Mouse (Mus musculus): Measurements from ENCODE around the gene Perm1. TPM values are rescaled to one million over a fixed set of nuclear protein-coding genes. Genes with fewer than 3 reads are reported as not detected.

The Perm1 gene
- polyA plus RNA-seq, 1 experiment from 2014 or later = 2.1 TPM

GRCm38 (mm10) chr4:156228393-156229024 lies 12.8 kb downstream of the Perm1 start:
- no peaks in the 10 kb centered on the region for H3K27me3 ChIP-seq
- H3K27ac ChIP-seq (replicated peaks) = no peak overlapping the region
- H3K4me3 ChIP-seq = no peak overlapping the region
- peaks cover 13% of the 10 kb centered on the region for H3K4me1 ChIP-seq
- no peak overlapping the region for H3K4me2 ChIP-seq (replicated peaks)
- WGBS = 17% methylated on average over 12 of the region's 12 CpGs
- peaks cover 44% of the 10 kb centered on the region for H3K36me3 ChIP-seq
- no peak overlapping the region for H3K9ac ChIP-seq (replicated peaks)
- no peaks in the 10 kb centered on the region for H3K9me3 ChIP-seq
- ATAC-seq (ENCODE audit: low FRiP score, low read depth) = peak; percentile 35; the same call in 1 of the 2 replicates

GRCm38 (mm10) chr4:156234021-156234501 lies 18.4 kb downstream of the Perm1 start:
- H3K4me3 ChIP-seq = peak overlapping the region; percentile 96
- peaks cover 62% of the 10 kb centered on the region for H3K36me3 ChIP-seq

GRCm38 (mm10) chr4:156234701-156235213 lies 19.1 kb downstream of the Perm1 start, which contains the start of gene Plekhn1:
Gene Plekhn1 (minus strand): TSS chr4:156234857.
- Histone ChIP-seq H3K4me3 (peak within 1 kb of the TSS; percentile 96), H3K9me3 (no peaks in the 10 kb centered on the region), H3K4me1 (peaks cover 21% of the 10 kb centered on the region), H3K36me3 (peaks cover 62% of the 10 kb centered on the region), H3K27me3 (no peaks in the 10 kb centered on the region), H3K9ac (replicated peaks) (peak within 1 kb of the TSS; percentile 79), H3K4me2 (replicated peaks) (peak within 1 kb of the TSS; percentile 95), H3K27ac (replicated peaks) (peak within 1 kb of the TSS; percentile 90)
- WGBS = under 1% methylated on average over 44 of the region's 48 CpGs
- ATAC-seq (ENCODE audit: low FRiP score, low read depth) = peak; percentile 61

More at GRCm38 (mm10) chr4:156234021-156234501, 18.4 kb downstream of the Perm1 start:
- WGBS = 3% methylated on average over 17 of the region's 17 CpGs
- H3K4me1 ChIP-seq = peaks cover 21% of the 10 kb centered on the region
- no peaks in the 10 kb centered on the region for H3K27me3 ChIP-seq
- peak overlapping the region; percentile 89 for H3K27ac ChIP-seq (replicated peaks)
- H3K4me2 ChIP-seq (replicated peaks) = peak overlapping the region; percentile 95
- peak overlapping the region; percentile 77 for H3K9ac ChIP-seq (replicated peaks)
- no peak for ATAC-seq (ENCODE audit: low FRiP score, low read depth)
- no peaks in the 10 kb centered on the region for H3K9me3 ChIP-seq

GRCm38 (mm10) chr4:156235360-156235770 lies 19.7 kb downstream of the Perm1 start:
- peaks cover 62% of the 10 kb centered on the region for H3K36me3 ChIP-seq

GRCm38 (mm10) chr4:156235808-156236533 lies 20.3 kb downstream of the Perm1 start, which contains the start of gene Noc2l:
Gene Noc2l (plus strand): TSS chr4:156236010.
- H3K27ac ChIP-seq (replicated peaks) = peak within 1 kb of the TSS; percentile 90
- H3K4me1 ChIP-seq = peaks cover 21% of the 10 kb centered on the region
- peak; percentile 87 for ATAC-seq (ENCODE audit: low FRiP score, low read depth)
- H3K4me3 ChIP-seq = peak within 1 kb of the TSS; percentile 96
- H3K27me3 ChIP-seq = no peaks in the 10 kb centered on the region
- peaks cover 62% of the 10 kb centered on the region for H3K36me3 ChIP-seq
- WGBS = under 1% methylated on average over 90 of the region's 90 CpGs
- H3K4me2 ChIP-seq (replicated peaks) = peak within 1 kb of the TSS; percentile 95
- peak within 1 kb of the TSS; percentile 79 for H3K9ac ChIP-seq (replicated peaks)
- no peaks in the 10 kb centered on the region for H3K9me3 ChIP-seq

More at GRCm38 (mm10) chr4:156235360-156235770, 19.7 kb downstream of the Perm1 start:
- ATAC-seq (ENCODE audit: low FRiP score, low read depth) = peak; percentile 28
- Histone ChIP-seq H3K4me2 (replicated peaks) (peak overlapping the region; percentile 95), H3K4me3 (peak overlapping the region; percentile 96), H3K9ac (replicated peaks) (peak overlapping the region; percentile 79), H3K27me3 (no peaks in the 10 kb centered on the region), H3K4me1 (peaks cover 21% of the 10 kb centered on the region), H3K9me3 (no peaks in the 10 kb centered on the region), H3K27ac (replicated peaks) (peak overlapping the region; percentile 90)
- WGBS = 1% methylated on average over 15 of the region's 15 CpGs

- Histone ChIP-seq H3K9me3 (no peaks in the 10 kb centered on the region), H3K4me3 (peak overlapping the region; percentile 96), H3K4me1 (peaks cover 21% of the 10 kb centered on the region), H3K36me3 (peaks cover 62% of the 10 kb centered on the region), H3K9ac (replicated peaks) (peak overlapping the region; percentile 39; the same call in 1 of the 2 replicates), H3K4me2 (replicated peaks) (peak overlapping the region; percentile 95), H3K27ac (replicated peaks) (0 out of 2 replicates have a peak overlapping the region, but pooled peaks have one; percentile 10), H3K27me3 (no peaks in the 10 kb centered on the region)
- WGBS = 24% methylated on average over 58 of the region's 60 CpGs
- no peak for ATAC-seq (ENCODE audit: low FRiP score, low read depth)
Observed at GRCm38 (mm10) chr4:156236651-156237447, 21.2 kb downstream of the Perm1 start.

- Histone ChIP-seq H3K4me3 (no peak overlapping the region), H3K9me3 (no peaks in the 10 kb centered on the region), H3K4me2 (replicated peaks) (no peak overlapping the region), H3K36me3 (peaks cover 51% of the 10 kb centered on the region), H3K27me3 (peaks cover 18% of the 10 kb centered on the region), H3K4me1 (peaks cover 4% of the 10 kb centered on the region; the same call in 1 of the 2 replicates), H3K9ac (replicated peaks) (no peak overlapping the region), H3K27ac (replicated peaks) (peak overlapping the region; percentile 47; the same call in 1 of the 2 replicates)
- WGBS = 71% methylated on average over 11 of the region's 11 CpGs
- ATAC-seq (ENCODE audit: low FRiP score, low read depth) = peak; percentile 31; the same call in 1 of the 2 replicates
Observed at GRCm38 (mm10) chr4:156249567-156249966, 33.9 kb downstream of the Perm1 start.

GRCm38 (mm10) chr4:156251081-156251480 lies 35.4 kb downstream of the Perm1 start:
- H3K9me3 ChIP-seq = no peaks in the 10 kb centered on the region
- no peak overlapping the region for H3K4me3 ChIP-seq
- peak overlapping the region; percentile 67 for H3K27ac ChIP-seq (replicated peaks)
- H3K36me3 ChIP-seq = peaks cover 36% of the 10 kb centered on the region
- H3K4me2 ChIP-seq (replicated peaks) = no peak overlapping the region
- H3K27me3 ChIP-seq = peaks cover 30% of the 10 kb centered on the region
- 63% methylated on average over 8 of the region's 8 CpGs for WGBS
- no peak overlapping the region for H3K9ac ChIP-seq (replicated peaks)
- H3K4me1 ChIP-seq = peaks cover 14% of the 10 kb centered on the region; the same call in 1 of the 2 replicates
- ATAC-seq (ENCODE audit: low FRiP score, low read depth) = no peak

- no peaks in the 10 kb centered on the region for H3K9me3 ChIP-seq
- H3K4me2 ChIP-seq (replicated peaks) = no peak overlapping the region
- no peak overlapping the region for H3K4me3 ChIP-seq
- no peak for ATAC-seq (ENCODE audit: low FRiP score, low read depth)
- H3K27me3 ChIP-seq = peaks cover 30% of the 10 kb centered on the region
- H3K27ac ChIP-seq (replicated peaks) = peak overlapping the region; percentile 66
- H3K9ac ChIP-seq (replicated peaks) = no peak overlapping the region
- H3K4me1 ChIP-seq = peaks cover 14% of the 10 kb centered on the region; the same call in 1 of the 2 replicates
- peaks cover 25% of the 10 kb centered on the region for H3K36me3 ChIP-seq
- WGBS = 36% methylated on average over 7 of the region's 7 CpGs
Observed at GRCm38 (mm10) chr4:156252140-156252539, 36.5 kb downstream of the Perm1 start.

GRCm38 (mm10) chr4:156252619-156253018 lies 37.0 kb downstream of the Perm1 start:
- Histone ChIP-seq H3K27me3 (peaks cover 30% of the 10 kb centered on the region), H3K27ac (replicated peaks) (peak overlapping the region; percentile 66), H3K9me3 (no peaks in the 10 kb centered on the region), H3K4me3 (no peak overlapping the region), H3K4me1 (peaks cover 14% of the 10 kb centered on the region; the same call in 1 of the 2 replicates), H3K9ac (replicated peaks) (no peak overlapping the region), H3K36me3 (peaks cover 21% of the 10 kb centered on the region), H3K4me2 (replicated peaks) (no peak overlapping the region)
- ATAC-seq (ENCODE audit: low FRiP score, low read depth) = no peak
- 41% methylated on average over 3 of the region's 3 CpGs for WGBS

GRCm38 (mm10) chr4:156253043-156253442 lies 37.4 kb downstream of the Perm1 start:
- no peak overlapping the region for H3K9ac ChIP-seq (replicated peaks)
- H3K4me1 ChIP-seq = peaks cover 14% of the 10 kb centered on the region; the same call in 1 of the 2 replicates
- peaks cover 16% of the 10 kb centered on the region for H3K36me3 ChIP-seq
- WGBS = 42% methylated on average over 7 of the region's 7 CpGs
- no peak overlapping the region for H3K4me2 ChIP-seq (replicated peaks)
- H3K27me3 ChIP-seq = peaks cover 30% of the 10 kb centered on the region
- no peak for ATAC-seq (ENCODE audit: low FRiP score, low read depth)
- no peaks in the 10 kb centered on the region for H3K9me3 ChIP-seq
- H3K27ac ChIP-seq (replicated peaks) = peak overlapping the region; percentile 66
- no peak overlapping the region for H3K4me3 ChIP-seq
